13 mouse cellular contexts compared by ENCODE assay signal in genomic region chr8:46232798-46233197, GRCm38 (mm10).
"Had no signal": no experiment of that assay in that cellular context is flagged by ENCODE, and none has a peak within 500 bp of the region (broad histone marks: within the 10 kb centered on the region; RNA-seq: fewer than 3 reads in every experiment).

No protein-coding gene starts in this region.

- H3K27ac ChIP-seq: left cerebral cortex, adult 2 months; limb, embryonic 12.5 days; liver, embryonic 13.5 days; lung, embryonic 15.5 days; neural tube, embryonic 13.5 days had no signal

- H3K36me3 ChIP-seq: limb, embryonic 12.5 days; liver, embryonic 13.5 days; lung, embryonic 15.5 days; neural tube, embryonic 13.5 days had no signal

- H3K27me3 ChIP-seq: limb, embryonic 12.5 days; liver, embryonic 13.5 days; lung, embryonic 15.5 days had no signal

- H3K9ac ChIP-seq: limb, embryonic 12.5 days; liver, embryonic 13.5 days; liver, postnatal 0 days; lung, embryonic 15.5 days; neural tube, embryonic 13.5 days had no signal

- H3K4me3 ChIP-seq: left cerebral cortex, adult 2 months; limb, embryonic 12.5 days; liver, embryonic 13.5 days; lung, embryonic 15.5 days; neural tube, embryonic 13.5 days had no signal

- ATAC-seq: liver, postnatal 0 days had no signal

- H3K4me1 ChIP-seq: limb, embryonic 12.5 days; liver, embryonic 13.5 days; lung, embryonic 15.5 days; neural tube, embryonic 13.5 days had no signal

- DNase-seq: kidney, adult 8-10 months; kidney, postnatal 25 days; liver; liver, embryonic 13.5 days; liver, postnatal 0 days; lung, postnatal 14 days; midbrain, embryonic 14.5 days; retina, postnatal 1 day; thymus, postnatal 36 days had no signal

- H3K4me2 ChIP-seq: limb, embryonic 12.5 days; liver, embryonic 13.5 days; lung, embryonic 15.5 days; neural tube, embryonic 13.5 days had no signal

- H3K9me3 ChIP-seq: limb, embryonic 12.5 days; liver, embryonic 13.5 days; lung, embryonic 15.5 days; neural tube, embryonic 13.5 days had no signal
